Mouse (Mus musculus): ENCODE results near the gene Tcf12.

- TF ChIP-seq CTCF (IDR thresholded peaks at IDR 0.05; ENCODE audit: low read depth) (no peak), EP300 (IDR thresholded peaks at IDR 0.05; ENCODE audit: low read depth) (no peak)
These were observed 58.5 kb downstream of the Tcf12 start for GRCm38 (mm10) chr9:72053144-72053543.
